25 mouse cellular contexts compared by ENCODE assay signal in genomic region chr2:173935706-173936105, GRCm38 (mm10).
"Had no signal": no experiment of that assay in that cellular context is flagged by ENCODE, and none has a peak within 500 bp of the region (broad histone marks: within the 10 kb centered on the region; RNA-seq: fewer than 3 reads in every experiment).

No protein-coding gene starts in this region.

- H3K27me3 ChIP-seq: heart, embryonic 13.5 days; heart, embryonic 15.5 days; intestine, embryonic 15.5 days; limb, embryonic 12.5 days had no signal

- H3K4me3 ChIP-seq: heart, embryonic 13.5 days; heart, embryonic 15.5 days; intestine, embryonic 15.5 days; layer of hippocampus, adult 2 months; left cerebral cortex, adult 2 months; limb, embryonic 10.5 days; limb, embryonic 12.5 days had no signal

- H3K9ac ChIP-seq: heart, embryonic 13.5 days; heart, embryonic 15.5 days; hindbrain, embryonic 14.5 days; intestine, embryonic 15.5 days; limb, embryonic 12.5 days; liver, embryonic 14.5 days had no signal

- H3K4me1 ChIP-seq: heart, embryonic 13.5 days; heart, embryonic 15.5 days; intestine, embryonic 15.5 days had no signal

- H3K4me2 ChIP-seq: heart, embryonic 11.5 days; heart, embryonic 13.5 days; heart, embryonic 15.5 days; hindbrain, embryonic 14.5 days; intestine, embryonic 15.5 days; limb, embryonic 12.5 days; liver, embryonic 11.5 days had no signal

- H3K27ac ChIP-seq: heart, embryonic 13.5 days; heart, embryonic 15.5 days; hindbrain, embryonic 14.5 days; intestine, embryonic 15.5 days; layer of hippocampus, adult 2 months; left cerebral cortex, adult 2 months; limb, embryonic 10.5 days; limb, embryonic 12.5 days; liver, embryonic 14.5 days had no signal

- ATAC-seq: hindbrain, embryonic 16.5 days; inflammation-experienced regulatory T-cells, adult 6 months; intestine, embryonic 15.5 days; intestine, postnatal 0 days had no signal

- DNase-seq: gastrocnemius, postnatal 14 days; gastrocnemius, postnatal 36 days; heart, adult 18-20 months; heart, postnatal 14 days; heart, postnatal 36 days; kidney, adult 18-20 months; kidney, adult 8-10 months; kidney, postnatal 10 days; kidney, postnatal 25 days; kidney, postnatal 4 days; liver had no signal

- H3K9me3 ChIP-seq: heart, embryonic 15.5 days; intestine, embryonic 15.5 days; limb, embryonic 10.5 days had no signal

- H3K36me3 ChIP-seq: heart, embryonic 13.5 days; heart, embryonic 15.5 days; intestine, embryonic 15.5 days; limb, embryonic 10.5 days; limb, embryonic 12.5 days had no signal
